Mouse (Mus musculus) frontal cortex, postnatal 36 days (tissue): ENCODE measurements around the gene Ppp5c.

Experiments used
- DNase-seq, 2 experiments: peaks; one replicate each; pipeline ENCODE4 v3.0.0; 2022; ENCODE audit warnings: low spot score in 2 of 2

The Ppp5c gene

GRCm38 (mm10) chr7:17054325-17054989 lies 26.7 kb upstream of the Ppp5c start:
- DNase-seq = no peak

GRCm38 (mm10) chr7:17050933-17051594 lies 23.3 kb upstream of the Ppp5c start:
- peak in 1 of 2 experiments; percentile 55 for DNase-seq

GRCm38 (mm10) chr7:17050491-17050890 lies 22.8 kb upstream of the Ppp5c start:
- DNase-seq = no peak

GRCm38 (mm10) chr7:17048431-17049190 lies 20.9 kb upstream of the Ppp5c start:
- DNase-seq = no peak

DNA sequence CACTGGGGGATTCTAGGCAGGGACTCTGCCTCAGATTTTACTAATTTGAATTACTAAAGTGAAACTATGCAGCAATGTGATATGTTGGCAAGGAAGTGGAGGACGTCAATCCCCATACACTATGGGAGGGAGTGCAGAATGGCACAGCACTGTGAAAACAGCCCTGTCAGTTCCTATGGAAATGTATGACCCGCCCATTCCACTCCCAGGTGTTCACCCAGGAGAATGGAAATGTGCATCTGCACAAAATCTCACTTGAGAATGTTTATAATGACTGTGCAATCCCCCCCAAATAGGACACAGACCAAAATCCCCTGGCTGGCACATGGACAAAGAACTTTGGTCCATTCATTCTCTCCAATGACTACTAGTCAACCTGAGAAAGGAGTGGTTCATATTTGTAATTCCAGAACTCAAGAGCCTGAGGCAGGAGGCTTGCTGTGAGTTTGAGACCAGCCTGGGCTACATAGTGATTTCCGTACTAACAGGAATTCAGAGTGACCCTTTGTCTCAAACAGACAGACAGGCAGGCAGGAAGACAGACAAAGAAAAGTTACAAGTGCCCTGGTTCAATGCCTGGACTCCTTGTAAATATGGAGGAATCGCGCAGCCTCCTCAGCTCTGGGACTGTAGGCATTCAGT lies 19.4 kb upstream of the Ppp5c start:
- no peak for DNase-seq

DNA sequence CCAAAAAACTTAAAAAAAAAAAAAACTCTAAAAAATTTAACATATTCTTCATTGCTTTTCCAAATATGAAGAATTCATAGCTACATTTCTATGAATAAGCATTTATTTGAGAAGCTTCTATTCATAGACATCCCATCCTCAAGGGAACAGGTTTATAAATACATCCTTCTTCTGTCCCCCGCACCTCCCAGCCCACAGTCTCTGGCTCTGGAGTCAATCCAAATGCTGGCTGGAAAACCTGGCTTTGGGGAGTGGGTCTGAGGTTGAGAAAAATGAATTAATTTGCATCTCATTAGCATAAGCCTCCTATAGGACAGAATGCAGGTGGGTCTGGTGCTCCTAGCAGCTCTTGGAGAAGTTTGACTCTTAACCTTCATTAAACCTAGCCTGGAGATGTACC lies 18.0 kb upstream of the Ppp5c start:
- DNase-seq = peak in 1 of 2 experiments; percentile 75

- DNase-seq = no peak
Observed at GRCm38 (mm10) chr7:17039373-17039772, 11.6 kb upstream of the Ppp5c start.

DNA sequence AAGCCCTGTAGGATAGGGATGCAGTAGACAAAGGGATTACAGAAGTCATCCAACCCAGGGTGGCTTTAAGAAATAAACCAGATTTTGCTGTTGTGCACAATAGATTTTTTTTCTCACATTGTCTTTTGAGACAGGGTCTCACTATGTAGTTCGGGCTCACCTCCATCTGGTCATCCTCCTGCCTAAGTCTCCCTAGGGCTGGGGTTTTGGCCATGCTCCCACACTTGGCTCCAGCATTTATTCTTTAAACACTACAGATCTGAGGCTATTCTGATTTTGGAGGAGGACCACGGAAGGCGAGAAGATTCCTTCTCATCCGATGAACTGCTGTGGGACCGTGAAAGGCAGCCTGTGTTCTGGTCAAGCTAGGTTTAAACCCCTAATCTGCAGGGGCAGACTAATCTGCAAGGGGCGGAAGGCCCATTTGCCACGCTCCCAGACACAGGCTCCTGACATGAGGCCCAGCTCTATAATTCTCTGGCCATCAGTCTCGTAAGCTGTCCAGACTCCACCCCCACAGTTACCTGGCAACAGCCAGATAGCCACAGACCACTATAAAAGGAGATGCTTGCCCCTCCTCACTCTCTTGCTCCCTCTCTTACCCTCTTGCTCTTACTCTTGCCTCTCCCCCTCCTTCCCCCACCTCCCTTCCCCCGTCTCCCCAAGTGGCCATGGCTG lies 10.4 kb upstream of the Ppp5c start:
- no peak for DNase-seq

DNA sequence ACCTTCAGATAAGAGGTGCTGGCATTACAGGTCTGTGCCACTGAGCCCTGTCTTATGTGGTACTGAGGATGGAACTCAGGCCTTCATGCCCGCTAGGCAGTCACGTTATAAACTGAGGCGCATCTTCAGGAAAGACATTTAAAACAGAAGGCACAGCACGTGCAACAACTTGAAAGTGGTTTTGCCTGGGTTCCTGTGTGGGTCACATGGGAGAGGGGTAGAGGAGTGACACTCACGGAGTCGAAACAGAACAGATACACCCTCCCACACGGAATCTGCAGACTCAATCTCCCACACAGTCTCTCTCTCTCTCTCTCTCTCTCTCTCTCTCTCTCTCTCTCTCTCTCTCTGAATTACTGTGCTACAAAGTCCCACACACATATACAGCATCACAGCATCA lies 2.5 kb upstream of the Ppp5c start:
- peak in 1 of 2 experiments; percentile 59 for DNase-seq

DNA sequence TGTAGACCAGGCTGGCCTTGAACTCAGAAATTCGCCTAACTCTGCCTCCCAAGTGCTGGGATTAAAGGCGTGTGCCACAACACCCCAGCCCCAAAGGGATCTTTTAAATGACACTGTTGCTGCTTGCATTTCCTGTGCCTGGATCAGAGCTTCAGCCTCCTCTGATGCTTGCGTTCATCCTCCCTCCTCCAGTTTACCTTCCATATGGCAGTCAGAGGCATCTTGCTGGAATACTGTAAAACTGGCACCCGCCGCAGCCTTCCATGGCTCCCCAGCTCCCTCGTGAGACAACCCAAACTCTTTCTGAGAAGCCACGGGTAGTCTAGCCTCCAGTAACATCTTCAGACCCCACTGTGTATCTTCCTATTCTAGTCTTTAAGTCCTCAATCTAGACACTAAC lies 1.2 kb upstream of the Ppp5c start:
- peak in 1 of 2 experiments; percentile 54 for DNase-seq

DNA sequence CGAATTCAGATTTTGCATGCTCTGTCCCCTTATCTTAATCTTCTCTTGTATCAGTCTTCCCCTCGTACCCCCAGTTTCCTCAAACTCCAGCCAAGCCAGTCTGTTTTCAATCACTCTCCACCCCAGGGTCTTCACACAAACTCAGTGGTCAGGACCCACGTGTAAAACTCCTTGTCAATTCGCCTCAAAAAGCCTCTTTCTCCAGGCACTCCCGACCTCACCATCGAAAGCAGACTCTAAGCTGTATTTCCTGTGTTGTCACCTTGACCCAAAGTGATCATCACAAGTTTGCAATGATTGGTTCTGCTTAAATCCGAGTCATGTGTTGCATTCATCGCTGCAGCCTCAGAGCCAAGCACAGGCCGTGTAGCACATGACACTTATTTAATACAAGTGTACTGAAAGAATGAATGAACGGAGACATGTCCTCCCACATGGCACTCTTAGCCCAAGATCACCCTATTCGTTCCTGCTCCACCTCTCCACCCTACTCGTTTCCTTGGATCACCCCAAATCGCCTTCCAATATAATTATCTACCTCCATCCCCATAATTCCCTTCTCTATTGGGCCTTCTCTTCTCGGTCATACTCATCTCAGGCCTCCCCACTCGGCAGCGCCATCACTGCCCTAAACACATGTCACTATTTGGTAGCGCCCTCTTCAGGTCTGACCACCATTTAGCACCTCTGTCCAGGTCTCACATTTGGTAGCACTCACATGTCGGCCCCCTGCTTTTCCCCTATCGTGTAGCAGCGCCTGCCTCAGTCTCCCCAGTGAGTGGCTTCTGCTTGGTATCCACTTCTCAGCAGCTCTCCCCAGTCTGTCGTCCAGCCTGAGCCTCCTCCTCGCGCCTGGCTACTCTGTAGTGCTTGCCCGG lies 775 bp downstream of the Ppp5c start:
- DNase-seq = peak; percentile 69 to 74

DNA sequence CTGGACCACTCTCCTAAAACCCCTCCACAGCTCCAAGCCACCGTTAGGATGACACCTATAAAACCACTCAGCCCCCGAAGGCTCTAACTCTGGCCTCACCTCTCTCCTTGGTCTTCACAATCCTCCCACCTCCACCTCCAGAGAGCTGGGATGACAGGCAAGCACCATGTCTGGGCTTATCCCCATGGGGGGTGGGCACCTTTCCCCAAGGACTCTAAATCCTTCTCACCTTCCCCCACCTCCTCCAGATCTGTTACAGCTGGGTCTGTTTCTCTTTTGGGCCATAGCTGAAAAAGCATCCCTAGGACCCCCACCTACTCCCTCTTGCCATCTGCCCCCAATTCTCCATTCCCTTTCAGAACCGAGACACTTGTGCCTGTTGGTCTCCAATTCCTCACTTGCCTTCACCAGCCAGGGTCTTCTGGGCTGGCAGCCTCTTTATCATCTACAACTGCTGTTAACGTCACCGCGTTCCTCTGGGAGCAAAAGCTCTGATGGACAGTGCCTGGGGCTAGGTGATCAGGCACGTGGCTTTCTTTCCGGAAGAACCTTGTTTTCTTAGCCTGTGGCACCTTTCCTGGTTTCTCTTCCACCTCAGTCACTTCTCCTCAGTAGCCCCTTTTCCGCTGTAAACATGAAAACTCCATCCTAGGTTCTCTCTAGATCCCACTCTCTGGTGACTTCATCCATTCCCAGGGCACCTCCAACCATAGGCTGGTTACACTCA lies 1.7 kb downstream of the Ppp5c start:
- no peak for DNase-seq

DNA sequence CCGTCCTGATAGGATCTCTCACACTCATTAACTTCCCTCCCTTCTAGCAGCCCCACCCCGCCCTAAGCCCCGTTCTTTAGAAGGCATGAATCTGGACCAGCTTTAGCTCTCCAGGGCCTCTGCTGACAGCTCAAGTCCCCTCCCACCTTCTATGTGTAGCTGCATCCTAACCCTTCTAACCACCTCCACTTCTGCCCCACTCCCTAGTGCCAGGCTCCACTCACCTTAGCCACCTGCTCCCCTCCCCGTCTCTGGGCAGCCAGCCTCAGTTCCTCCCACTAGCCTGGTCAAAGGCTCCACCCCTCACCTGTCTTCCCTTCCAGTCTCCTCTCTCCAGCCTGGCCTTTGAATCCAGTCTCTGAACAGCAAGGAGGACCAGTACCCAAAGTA lies 2.2 kb downstream of the Ppp5c start:
- DNase-seq = no peak

GRCm38 (mm10) chr7:17024814-17025504 lies 2.8 kb downstream of the Ppp5c start:
- DNase-seq = no peak

DNA sequence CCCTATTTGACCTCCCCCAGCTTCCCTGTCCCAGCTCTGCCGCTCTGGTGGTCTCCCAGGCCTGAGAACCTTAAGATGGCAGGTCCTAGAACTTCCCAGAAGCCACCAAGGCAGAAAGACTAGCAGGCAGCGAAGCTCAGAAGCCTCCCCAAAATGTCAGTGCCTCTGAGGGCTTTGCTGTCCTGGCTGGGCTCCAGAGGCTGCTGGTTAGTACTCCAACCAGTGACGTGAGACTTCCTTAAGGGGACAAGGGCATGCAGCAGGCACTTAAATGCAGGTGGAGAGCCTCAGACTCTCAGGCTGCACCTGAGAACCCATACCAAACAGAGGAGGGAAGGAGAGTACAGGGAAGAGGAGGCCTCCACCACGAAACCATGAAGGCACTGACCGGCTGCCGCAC lies 3.6 kb downstream of the Ppp5c start:
- no peak for DNase-seq

DNA sequence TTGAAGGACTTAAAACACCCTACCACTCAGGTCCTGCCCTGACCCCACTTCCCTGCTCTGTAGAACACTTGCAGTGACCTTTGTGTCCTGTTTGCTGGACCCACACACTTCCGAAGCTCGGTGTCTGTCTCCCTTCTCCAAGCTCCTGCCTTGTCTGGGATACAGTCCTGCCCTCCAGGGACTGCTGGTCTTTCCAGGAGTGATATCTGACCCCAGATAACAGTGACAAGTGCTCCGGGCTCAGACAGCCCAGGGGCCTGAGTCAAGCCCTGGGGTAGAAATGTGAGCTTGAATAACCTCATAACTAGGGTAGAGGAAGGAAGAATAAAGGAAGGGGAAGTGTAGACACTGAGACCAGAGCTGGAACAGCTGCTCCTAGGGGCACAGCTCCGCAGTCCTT lies 4.0 kb downstream of the Ppp5c start:
- no peak for DNase-seq

DNA sequence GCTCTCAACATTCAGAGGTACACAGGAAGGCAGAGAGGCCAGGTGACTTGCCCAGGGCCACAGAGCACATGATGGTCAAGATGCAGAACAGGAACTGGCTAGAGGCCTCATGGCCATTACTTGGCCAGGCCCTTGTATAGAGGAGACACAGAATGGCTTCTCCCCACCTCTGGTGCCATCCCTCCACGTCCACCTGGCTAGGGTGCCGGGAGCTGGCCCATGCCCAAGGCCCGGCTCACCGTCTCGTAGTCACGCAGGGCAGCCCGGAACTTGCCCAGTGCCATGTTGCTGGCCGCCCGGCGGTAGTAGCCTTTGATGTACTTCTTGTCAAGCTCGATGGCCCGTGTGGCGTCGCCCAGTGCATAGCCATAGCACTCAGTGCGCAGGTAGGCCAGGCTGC lies 5.5 kb downstream of the Ppp5c start:
- no peak for DNase-seq

DNA sequence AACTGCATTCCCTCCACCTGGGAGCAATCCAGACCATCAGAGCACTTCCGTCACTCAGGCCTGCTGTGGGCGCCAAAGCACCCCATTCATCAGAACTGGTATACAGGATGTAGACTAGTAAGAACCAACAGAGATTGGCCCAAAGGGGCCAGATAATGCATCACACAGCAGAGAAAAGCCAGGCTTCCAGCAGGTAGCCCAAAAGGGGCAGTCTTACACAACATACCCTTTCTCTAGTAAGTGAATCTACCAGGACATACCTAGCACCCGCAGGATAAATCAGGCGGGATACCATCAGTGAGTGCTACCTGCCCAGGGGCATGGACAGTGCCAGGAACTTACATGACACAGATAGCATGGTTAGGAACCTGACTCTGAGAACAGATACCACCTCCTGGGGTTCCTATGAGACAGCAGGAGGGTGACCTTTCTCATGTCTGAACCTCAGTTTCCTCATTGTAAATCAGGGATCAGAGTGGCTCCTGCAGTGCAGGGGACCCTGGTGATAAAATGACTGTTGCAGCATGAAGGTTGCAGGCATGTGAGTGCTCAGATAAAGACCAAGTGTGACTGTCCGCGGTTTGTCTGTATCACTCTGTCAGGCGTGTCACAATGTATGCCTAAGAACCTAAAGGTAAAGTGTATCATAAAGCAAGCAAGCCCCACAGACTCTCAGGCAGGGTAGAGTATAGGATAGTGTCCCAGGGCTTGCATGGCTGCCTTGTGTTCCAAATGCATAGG lies 8.1 kb downstream of the Ppp5c start:
- DNase-seq = no peak

GRCm38 (mm10) chr7:17017921-17018320 lies 9.8 kb downstream of the Ppp5c start:
- DNase-seq = no peak
